Mouse (Mus musculus) stomach, postnatal 0 days (tissue): Measurements from ENCODE around the gene Vmn1r87.

Source experiments
- CTCF ChIP-seq: IDR thresholded peaks from 2 replicates; pipeline ENCODE4 v1.5.1; 2016; ENCODE audit warnings: antibody characterized with exemption, low read depth, mild to moderate bottlenecking, moderate library complexity
- EP300 ChIP-seq: optimal IDR thresholded peaks from 2 replicates; pipeline ENCODE3; 2016; ENCODE audit warnings: antibody characterized with exemption

GRCm38 (mm10) chr7:13131856-13132255 is 8.1 kb downstream of the Vmn1r87 start:
- TF ChIP-seq CTCF (no peak), EP300 (no peak)
